Mouse (Mus musculus): ENCODE results near the gene 1700029I15Rik. TPM values are rescaled to one million over a fixed set of nuclear protein-coding genes. Genes with fewer than 3 reads are reported as not detected.

The 1700029I15Rik gene
- polyA plus RNA-seq (2012; rRNA removed) = 4.3 and 5.3 TPM in 2 replicates

DNA sequence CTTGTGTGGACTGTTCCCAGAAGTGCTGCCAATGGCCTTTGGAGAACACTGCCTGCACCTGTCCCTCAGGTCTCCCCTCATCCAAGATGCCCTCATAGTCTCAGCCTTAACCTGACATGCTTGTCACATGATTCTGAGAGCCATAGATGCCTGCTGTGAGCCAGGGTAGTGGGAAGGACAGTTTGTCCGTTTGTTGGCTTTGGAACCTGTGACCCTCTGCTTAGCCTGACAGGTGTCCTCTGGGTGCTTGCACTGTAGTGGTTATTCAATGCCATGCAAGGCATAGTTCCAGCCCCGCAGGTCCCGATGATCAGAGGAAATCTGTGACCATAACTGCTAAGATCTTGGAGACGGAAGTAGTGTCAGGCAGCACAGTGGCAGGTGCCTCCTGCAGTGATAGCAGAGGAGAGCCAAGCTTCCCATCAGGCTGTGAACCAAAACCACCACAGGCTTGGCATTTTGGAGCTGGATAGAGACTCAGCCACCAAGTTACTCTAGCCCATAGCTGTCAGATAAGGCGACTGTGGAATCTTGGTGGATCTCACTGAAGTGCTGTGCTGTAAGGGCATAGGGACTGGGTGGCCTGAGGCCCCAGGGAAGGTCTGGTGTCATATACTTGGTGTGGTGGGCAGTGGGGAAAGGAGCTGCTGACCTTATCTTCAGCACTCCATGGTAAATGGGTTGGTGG, at the start of gene 1700029I15Rik:
Gene 1700029I15Rik (plus strand): TSS at position 638 of the 688 bp plus-strand sequence.
- DNase-seq = no peak

DNA sequence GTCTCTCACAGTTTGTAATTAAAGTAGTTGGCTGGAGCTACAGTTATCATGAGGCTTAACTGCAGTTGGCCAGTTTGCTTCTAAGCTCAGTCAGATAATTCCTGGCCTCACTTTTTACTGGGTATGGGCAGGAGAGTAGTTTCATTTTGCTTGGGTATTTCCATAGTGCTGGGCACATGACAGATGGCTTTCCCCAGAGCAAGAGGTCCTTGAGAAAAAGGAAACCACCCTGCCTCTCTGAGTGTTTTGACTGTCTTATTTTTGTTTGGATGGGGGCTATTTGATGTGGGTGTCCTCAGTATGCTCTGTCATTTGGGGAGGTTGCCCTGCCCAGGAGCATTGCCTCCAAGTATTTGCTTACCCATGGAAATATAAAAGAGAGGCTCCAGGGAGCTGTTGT, 39.9 kb upstream of the 1700029I15Rik start:
- Histone ChIP-seq H3K4me3 (ENCODE audit: insufficient read depth, low read depth, low read length) (no peak overlapping the region), H3K27me3 (replicated peaks; ENCODE audit: control insufficient read depth, insufficient read depth, low read length) (no peaks in the 10 kb centered on the region), H3K27ac (ENCODE audit: insufficient read depth, low read depth, low read length) (no peak overlapping the region), H3K36me3 (ENCODE audit: control insufficient read depth, insufficient read depth, low read length) (no peaks in the 10 kb centered on the region; the same call in none of the 2 replicates), H3K4me1 (ENCODE audit: control insufficient read depth, insufficient read depth, low read length) (no peaks in the 10 kb centered on the region)
- no peak for DNase-seq
- TF ChIP-seq POLR2A (IDR thresholded peaks at IDR 0.05; ENCODE audit: low read depth, low read length) (no peak), CTCF (conservative IDR thresholded peaks at IDR 0.05; ENCODE audit: insufficient read depth, insufficient read length, low read depth, low read length) (no peak)

More for the DNA sequence above, at the start of gene 1700029I15Rik:
- Histone ChIP-seq H3K4me3 (ENCODE audit: insufficient read depth, low read depth, low read length) (no peak within 1 kb of the TSS), H3K36me3 (ENCODE audit: control insufficient read depth, insufficient read depth, low read length) (peaks cover 3% of the 10 kb centered on the region; the same call in 1 of the 2 replicates), H3K4me1 (ENCODE audit: control insufficient read depth, insufficient read depth, low read length) (no peaks in the 10 kb centered on the region), H3K27ac (ENCODE audit: insufficient read depth, low read depth, low read length) (no peak within 1 kb of the TSS), H3K27me3 (replicated peaks; ENCODE audit: control insufficient read depth, insufficient read depth, low read length) (no peaks in the 10 kb centered on the region)
- 87% methylated on average over 5 of the region's 5 CpGs for WGBS
- TF ChIP-seq CTCF (conservative IDR thresholded peaks at IDR 0.05; ENCODE audit: insufficient read depth, insufficient read length, low read depth, low read length) = no peak
- no peak for TF ChIP-seq POLR2A (IDR thresholded peaks at IDR 0.05; ENCODE audit: low read depth, low read length)

GRCm38 (mm10) chr2:92347191-92347590, 35.1 kb upstream of the 1700029I15Rik start:
- H3K36me3 ChIP-seq (ENCODE audit: control insufficient read depth, insufficient read depth, low read length) = no peaks in the 10 kb centered on the region; the same call in 1 of the 2 replicates
- no peaks in the 10 kb centered on the region for H3K27me3 ChIP-seq (replicated peaks; ENCODE audit: control insufficient read depth, insufficient read depth, low read length)
- DNase-seq = no peak
- H3K4me1 ChIP-seq (ENCODE audit: control insufficient read depth, insufficient read depth, low read length) = no peaks in the 10 kb centered on the region
- no peak for TF ChIP-seq CTCF (conservative IDR thresholded peaks at IDR 0.05; ENCODE audit: insufficient read depth, insufficient read length, low read depth, low read length)
- no peak for TF ChIP-seq POLR2A (IDR thresholded peaks at IDR 0.05; ENCODE audit: low read depth, low read length)
- WGBS = 90% methylated on average over 2 of the region's 2 CpGs
- no peak overlapping the region for H3K27ac ChIP-seq (ENCODE audit: insufficient read depth, low read depth, low read length)
- no peak overlapping the region for H3K4me3 ChIP-seq (ENCODE audit: insufficient read depth, low read depth, low read length)

DNA sequence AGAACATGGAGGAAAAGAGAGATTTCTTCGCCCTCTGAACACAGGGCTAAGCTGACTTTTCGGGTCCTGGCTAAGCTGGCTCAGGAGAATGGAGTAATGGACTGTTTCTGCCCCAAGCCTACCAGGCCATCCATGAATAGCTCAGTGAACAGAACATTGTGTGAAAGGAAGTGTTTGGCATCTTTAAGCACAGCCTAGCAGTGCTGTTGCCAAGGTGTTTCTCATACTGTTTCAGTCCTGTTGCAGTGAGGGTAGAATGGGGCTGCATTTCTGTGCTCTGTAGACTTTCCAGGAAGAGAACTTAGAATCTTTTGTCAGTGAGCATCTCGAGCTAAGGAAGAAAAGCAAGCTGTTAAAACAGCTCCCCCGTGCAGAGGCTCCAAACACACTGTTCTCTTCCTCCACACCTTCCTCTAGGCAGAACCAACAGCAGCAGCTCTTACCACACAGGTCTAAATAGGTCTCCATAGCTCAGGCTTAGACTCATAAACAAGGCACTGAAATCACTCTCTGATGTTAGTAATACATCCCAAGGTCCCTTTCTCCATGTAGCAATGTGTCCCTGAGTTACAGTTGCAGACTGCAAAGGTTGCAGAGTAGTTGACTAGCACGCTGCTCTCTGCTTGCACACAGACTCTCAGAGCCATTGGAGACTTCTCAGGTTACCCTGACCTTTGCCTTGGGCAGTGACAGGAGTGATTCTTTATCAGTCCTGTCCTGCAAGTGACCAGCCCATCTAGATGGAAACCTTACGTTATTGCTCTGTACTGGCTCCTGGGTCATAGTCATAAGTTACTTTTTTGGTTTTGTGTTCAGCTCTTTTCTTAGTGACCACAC, 32.5 kb upstream of the 1700029I15Rik start:
- Histone ChIP-seq H3K27ac (ENCODE audit: insufficient read depth, low read depth, low read length) (no peak overlapping the region), H3K4me1 (ENCODE audit: control insufficient read depth, insufficient read depth, low read length) (peaks cover 5% of the 10 kb centered on the region; the same call in 1 of the 2 replicates), H3K36me3 (ENCODE audit: control insufficient read depth, insufficient read depth, low read length) (no peaks in the 10 kb centered on the region; the same call in 1 of the 2 replicates), H3K27me3 (replicated peaks; ENCODE audit: control insufficient read depth, insufficient read depth, low read length) (no peaks in the 10 kb centered on the region), H3K4me3 (ENCODE audit: insufficient read depth, low read depth, low read length) (no peak overlapping the region)
- TF ChIP-seq POLR2A (IDR thresholded peaks at IDR 0.05; ENCODE audit: low read depth, low read length) = no peak
- TF ChIP-seq CTCF (conservative IDR thresholded peaks at IDR 0.05; ENCODE audit: insufficient read depth, insufficient read length, low read depth, low read length) = no peak
- DNase-seq = no peak
- 65% methylated on average over 6 of the region's 6 CpGs for WGBS

GRCm38 (mm10) chr2:92350686-92351085, 31.7 kb upstream of the 1700029I15Rik start:
- 62% methylated on average over 5 of the region's 5 CpGs for WGBS
- no peaks in the 10 kb centered on the region for H3K27me3 ChIP-seq (replicated peaks; ENCODE audit: control insufficient read depth, insufficient read depth, low read length)
- no peak overlapping the region for H3K4me3 ChIP-seq (ENCODE audit: insufficient read depth, low read depth, low read length)
- peaks cover 5% of the 10 kb centered on the region; the same call in 1 of the 2 replicates for H3K4me1 ChIP-seq (ENCODE audit: control insufficient read depth, insufficient read depth, low read length)
- H3K27ac ChIP-seq (ENCODE audit: insufficient read depth, low read depth, low read length) = no peak overlapping the region
- H3K36me3 ChIP-seq (ENCODE audit: control insufficient read depth, insufficient read depth, low read length) = no peaks in the 10 kb centered on the region; the same call in 1 of the 2 replicates
- no peak for DNase-seq
- no peak for TF ChIP-seq CTCF (conservative IDR thresholded peaks at IDR 0.05; ENCODE audit: insufficient read depth, insufficient read length, low read depth, low read length)
- no peak for TF ChIP-seq POLR2A (IDR thresholded peaks at IDR 0.05; ENCODE audit: low read depth, low read length)

GRCm38 (mm10) chr2:92353402-92353801, 28.9 kb upstream of the 1700029I15Rik start:
- DNase-seq = no peak
- H3K27me3 ChIP-seq (replicated peaks; ENCODE audit: control insufficient read depth, insufficient read depth, low read length) = no peaks in the 10 kb centered on the region
- no peak overlapping the region for H3K4me3 ChIP-seq (ENCODE audit: insufficient read depth, low read depth, low read length)
- TF ChIP-seq CTCF (conservative IDR thresholded peaks at IDR 0.05; ENCODE audit: insufficient read depth, insufficient read length, low read depth, low read length) = no peak
- TF ChIP-seq POLR2A (IDR thresholded peaks at IDR 0.05; ENCODE audit: low read depth, low read length) = no peak
- no peaks in the 10 kb centered on the region for H3K36me3 ChIP-seq (ENCODE audit: control insufficient read depth, insufficient read depth, low read length)
- peaks cover 5% of the 10 kb centered on the region; the same call in 1 of the 2 replicates for H3K4me1 ChIP-seq (ENCODE audit: control insufficient read depth, insufficient read depth, low read length)
- WGBS = 74% methylated on average over 5 of the region's 5 CpGs
- H3K27ac ChIP-seq (ENCODE audit: insufficient read depth, low read depth, low read length) = no peak overlapping the region

GRCm38 (mm10) chr2:92354224-92354623, 28.1 kb upstream of the 1700029I15Rik start:
- no peaks in the 10 kb centered on the region for H3K27me3 ChIP-seq (replicated peaks; ENCODE audit: control insufficient read depth, insufficient read depth, low read length)
- TF ChIP-seq POLR2A (IDR thresholded peaks at IDR 0.05; ENCODE audit: low read depth, low read length) = no peak
- TF ChIP-seq CTCF (conservative IDR thresholded peaks at IDR 0.05; ENCODE audit: insufficient read depth, insufficient read length, low read depth, low read length) = no peak
- H3K27ac ChIP-seq (ENCODE audit: insufficient read depth, low read depth, low read length) = peak overlapping the region; percentile 24; the same call in 1 of the 2 replicates
- DNase-seq = peak; percentile 72
- 27% methylated on average over 6 of the region's 6 CpGs for WGBS
- no peaks in the 10 kb centered on the region for H3K36me3 ChIP-seq (ENCODE audit: control insufficient read depth, insufficient read depth, low read length)
- peaks cover 7% of the 10 kb centered on the region; the same call in 1 of the 2 replicates for H3K4me1 ChIP-seq (ENCODE audit: control insufficient read depth, insufficient read depth, low read length)
- H3K4me3 ChIP-seq (ENCODE audit: insufficient read depth, low read depth, low read length) = no peak overlapping the region

Data from kidney, adult 2 months (tissue).